Comparison of ENCODE assay signal across 34 mouse cellular contexts in genomic region chr10:84981441-84981840, GRCm38 (mm10).
"Had no signal": no experiment of that assay in that cellular context is flagged by ENCODE, and none has a peak within 500 bp of the region (broad histone marks: within the 10 kb centered on the region; RNA-seq: fewer than 3 reads in every experiment).

No protein-coding gene starts in this region.

- H3K9ac ChIP-seq: heart, embryonic 12.5 days; heart, embryonic 13.5 days; heart, embryonic 15.5 days; hindbrain, embryonic 12.5 days; hindbrain, embryonic 13.5 days; hindbrain, embryonic 14.5 days; hindbrain, embryonic 15.5 days; intestine, embryonic 15.5 days; kidney, embryonic 15.5 days had no signal

- H3K9me3 ChIP-seq: heart, embryonic 10.5 days; heart, embryonic 12.5 days; heart, embryonic 13.5 days; heart, embryonic 15.5 days; hindbrain, embryonic 10.5 days; hindbrain, embryonic 12.5 days; hindbrain, embryonic 13.5 days; hindbrain, embryonic 15.5 days; intestine, embryonic 15.5 days; kidney, embryonic 15.5 days had no signal

- DNase-seq: heart, postnatal 10 days; heart, postnatal 14 days; heart, postnatal 36 days; heart, postnatal 4 days; kidney, adult 11 months; kidney, adult 18-20 months; kidney, adult 2 months; kidney, adult 8-10 months; kidney, adult 9 months; kidney, postnatal 10 days; kidney, postnatal 14 days; kidney, postnatal 25 days; kidney, postnatal 36 days; kidney, postnatal 4 days; layer of hippocampus, adult 9-11 months; layer of hippocampus, postnatal 36 days had no signal

- H3K27me3 ChIP-seq: heart, embryonic 12.5 days; heart, embryonic 13.5 days; heart, embryonic 15.5 days; hindbrain, embryonic 12.5 days; hindbrain, embryonic 13.5 days; hindbrain, embryonic 15.5 days; intestine, embryonic 15.5 days; kidney, embryonic 15.5 days had no signal

- ATAC-seq: hindbrain, postnatal 0 days; inflammation-experienced regulatory T-cells, adult 6 months; intestine, embryonic 15.5 days; intestine, embryonic 16.5 days; intestine, postnatal 0 days had no signal

- H3K4me3 ChIP-seq: heart, embryonic 10.5 days; heart, embryonic 12.5 days; heart, embryonic 13.5 days; heart, embryonic 15.5 days; hindbrain, embryonic 10.5 days; hindbrain, embryonic 12.5 days; hindbrain, embryonic 13.5 days; hindbrain, embryonic 15.5 days; intestine, embryonic 15.5 days; kidney, embryonic 15.5 days; layer of hippocampus, adult 2 months had no signal

- H3K4me1 ChIP-seq: intestine, embryonic 15.5 days had no signal

- H3K4me2 ChIP-seq: heart, embryonic 11.5 days; heart, embryonic 12.5 days; heart, embryonic 13.5 days; heart, embryonic 15.5 days; hindbrain, embryonic 12.5 days; hindbrain, embryonic 13.5 days; hindbrain, embryonic 14.5 days; hindbrain, embryonic 15.5 days; intestine, embryonic 15.5 days; kidney, embryonic 15.5 days had no signal

- H3K27ac ChIP-seq: heart, embryonic 10.5 days; heart, embryonic 13.5 days; heart, embryonic 15.5 days; hindbrain, embryonic 10.5 days; hindbrain, embryonic 12.5 days; hindbrain, embryonic 13.5 days; hindbrain, embryonic 14.5 days; hindbrain, embryonic 15.5 days; hindbrain, postnatal 0 days; intestine, embryonic 15.5 days; kidney, embryonic 15.5 days; kidney, postnatal 0 days; layer of hippocampus, adult 2 months had no signal
